Mouse (Mus musculus) MEL (cell line): Measurements from ENCODE around the gene Tbc1d10c. TPM values are rescaled to one million over a fixed set of nuclear protein-coding genes. Genes with fewer than 3 reads are reported as not detected.

Source experiments
- DNase-seq: peaks from one replicate; pipeline ENCODE4 v3.0.0; 2011; ENCODE audit warnings: low read depth, low spot score
- H3K27ac ChIP-seq: 2 replicates; pipeline ENCODE4 v1.5.1; 2012; ENCODE audit warnings: low read depth, mild to moderate bottlenecking, control low read depth, low read length, moderate library complexity; ENCODE audit not compliant: control insufficient read depth
- H3K27me3 ChIP-seq, 2 experiments: fragments of 150-350 bp in 1 of 2; sonication (generic) in 1 of 2; 2 replicates each; pipeline ENCODE4 v1.6.1; 2012; ENCODE audit warnings: low read length in 2 of 2, mild to moderate bottlenecking in 2 of 2, improper control_type of control experiment in 1 of 2, moderate library complexity in 1 of 2; ENCODE audit not compliant: insufficient read depth in 2 of 2, control insufficient read depth in 1 of 2
- H3K36me3 ChIP-seq, 2 experiments: 2 replicates each; pipeline ENCODE4 v1.6.1; 2012 to 2014; ENCODE audit warnings: low read length in 2 of 2, improper control_type of control experiment in 1 of 2, inconsistent platforms in 1 of 2, mild to moderate bottlenecking in 1 of 2; ENCODE audit not compliant: insufficient read depth in 2 of 2, control insufficient read depth in 1 of 2
- H3K4me1 ChIP-seq, 2 experiments: fragments of 150-350 bp in 1 of 2; sonication (generic) in 1 of 2; 2 replicates each; pipeline ENCODE4 v1.6.1; 2012; ENCODE audit warnings: low read length in 2 of 2, improper control_type of control experiment in 1 of 2, mild to moderate bottlenecking in 1 of 2; ENCODE audit not compliant: insufficient read depth in 2 of 2, control insufficient read depth in 1 of 2
- H3K4me3 ChIP-seq, 2 experiments: fragments of 150-350 bp in 1 of 2; sonication (generic) in 1 of 2; 2 replicates each; pipeline ENCODE4 v1.5.1; 2012; ENCODE audit warnings: low read depth in 2 of 2, low read length in 2 of 2, mild to moderate bottlenecking in 2 of 2, moderate library complexity in 2 of 2, control low read depth in 1 of 2, improper control_type of control experiment in 1 of 2; ENCODE audit not compliant: control insufficient read depth in 1 of 2, insufficient read depth in 1 of 2
- H3K79me2 ChIP-seq: 2 replicates; pipeline ENCODE4 v1.6.1; 2012; ENCODE audit warnings: mild to moderate bottlenecking, low read length, moderate library complexity; ENCODE audit not compliant: control insufficient read depth, poor library complexity, insufficient read depth
- H3K9ac ChIP-seq: 2 replicates; pipeline ENCODE4 v1.6.1; 2012; ENCODE audit warnings: low read depth, mild to moderate bottlenecking, control low read depth, low read length, moderate library complexity; ENCODE audit not compliant: control insufficient read depth, poor library complexity, severe bottlenecking
- H3K9me3 ChIP-seq: fragments of 150-350 bp; sonication (generic); replicated peaks from 2 replicates; pipeline ENCODE4 v1.6.1; 2012; ENCODE audit warnings: mild to moderate bottlenecking, low read length, improper control_type of control experiment, moderate library complexity; ENCODE audit not compliant: insufficient read depth
- CHD2 ChIP-seq: IDR thresholded peaks from 2 replicates; pipeline ENCODE4 v1.6.1; 2011; ENCODE audit warnings: low read length, improper control_type of control experiment
- CTCF ChIP-seq, 3 experiments: IDR thresholded peaks in 2 of 3; conservative IDR thresholded peaks in 1 of 3; 2 replicates each; pipeline ENCODE4 v1.5.1; 2011 to 2012; ENCODE audit warnings: low read length in 3 of 3, low read depth in 2 of 3, mild to moderate bottlenecking in 2 of 3, improper control_type of control experiment in 1 of 3, inconsistent platforms in 1 of 3, mixed read lengths in 1 of 3, moderate library complexity in 1 of 3; ENCODE audit not compliant: control insufficient read depth in 1 of 3, insufficient read depth in 1 of 3, poor library complexity in 1 of 3, severe bottlenecking in 1 of 3
- EP300 ChIP-seq, 2 experiments: IDR thresholded peaks; 2 replicates each; pipeline ENCODE4 v1.6.1; 2011; ENCODE audit warnings: improper control_type of control experiment in 2 of 2, low read length in 2 of 2, low read depth in 1 of 2, mild to moderate bottlenecking in 1 of 2
- GATA1 ChIP-seq: IDR thresholded peaks from 2 replicates; pipeline ENCODE4 v1.6.1; 2011; ENCODE audit warnings: low read depth, low read length, improper control_type of control experiment
- HCFC1 ChIP-seq: IDR thresholded peaks from 2 replicates; pipeline ENCODE4 v1.6.1; 2012; ENCODE audit warnings: low read depth, mild to moderate bottlenecking, inconsistent platforms, low read length, improper control_type of control experiment, moderate library complexity
- JUND ChIP-seq: IDR thresholded peaks from 2 replicates; pipeline ENCODE4 v1.6.1; 2011; ENCODE audit warnings: low read depth, mild to moderate bottlenecking, improper control_type of control experiment, low read length
- MAX ChIP-seq: IDR thresholded peaks from 2 replicates; pipeline ENCODE4 v1.6.1; 2011; ENCODE audit warnings: low read length, improper control_type of control experiment
- MAZ ChIP-seq: IDR thresholded peaks from 2 replicates; pipeline ENCODE4 v1.6.1; 2012; ENCODE audit warnings: low read depth, mild to moderate bottlenecking, inconsistent platforms, low read length, improper control_type of control experiment
- MEF2A ChIP-seq: IDR thresholded peaks from 2 replicates; pipeline ENCODE4 v1.6.1; 2014; ENCODE audit warnings: low read depth, mild to moderate bottlenecking, inconsistent platforms, low read length, improper control_type of control experiment; ENCODE audit not compliant: poor library complexity, insufficient replicate concordance, severe bottlenecking; ENCODE audit errors: extremely low read depth
- MYB ChIP-seq: IDR thresholded peaks from 2 replicates; pipeline ENCODE4 v1.6.1; 2011; ENCODE audit warnings: mild to moderate bottlenecking, low read depth, low read length, improper control_type of control experiment
- MYC ChIP-seq: IDR thresholded peaks from 2 replicates; pipeline ENCODE4 v1.6.1; 2011; ENCODE audit warnings: low read depth, mild to moderate bottlenecking, low read length, improper control_type of control experiment, moderate library complexity
- NRF1 ChIP-seq: IDR thresholded peaks from 2 replicates; pipeline ENCODE4 v1.6.1; 2014; ENCODE audit warnings: low read depth, mild to moderate bottlenecking, inconsistent platforms, low read length, improper control_type of control experiment, moderate library complexity; ENCODE audit not compliant: poor library complexity, insufficient read depth, severe bottlenecking
- POLR2A ChIP-seq, 2 experiments: IDR thresholded peaks; 2 replicates each; pipeline ENCODE4 v1.6.1; 2011 to 2012; ENCODE audit warnings: low read length in 2 of 2, mild to moderate bottlenecking in 2 of 2, control low read depth in 1 of 2, improper control_type of control experiment in 1 of 2, low read depth in 1 of 2, moderate library complexity in 1 of 2; ENCODE audit not compliant: control insufficient read depth in 1 of 2, insufficient read depth in 1 of 2, poor library complexity in 1 of 2
- POLR2AphosphoS2 ChIP-seq: IDR thresholded peaks from 2 replicates; pipeline ENCODE4 v1.6.1; 2011; ENCODE audit warnings: low read length, improper control_type of control experiment
- POLR2AphosphoS5 ChIP-seq: IDR thresholded peaks from 2 replicates; pipeline ENCODE4 v1.6.1; 2012; ENCODE audit warnings: low read depth, borderline replicate concordance, mild to moderate bottlenecking, inconsistent platforms, low read length, moderate library complexity, mixed read lengths
- SIN3A ChIP-seq: IDR thresholded peaks from 2 replicates; pipeline ENCODE4 v1.6.1; 2012; ENCODE audit warnings: low read length, improper control_type of control experiment, inconsistent platforms
- SMC3 ChIP-seq: IDR thresholded peaks from 2 replicates; pipeline ENCODE4 v1.6.1; 2011; ENCODE audit warnings: low read depth, low read length, improper control_type of control experiment
- TBP ChIP-seq: IDR thresholded peaks from 2 replicates; pipeline ENCODE4 v1.8.0; 2011; ENCODE audit warnings: low read depth, low read length, improper control_type of control experiment
- TCF12 ChIP-seq: IDR thresholded peaks from 2 replicates; pipeline ENCODE4 v1.6.1; 2014; ENCODE audit warnings: low read depth, mild to moderate bottlenecking, inconsistent platforms, low read length, improper control_type of control experiment, moderate library complexity
- USF2 ChIP-seq, 2 experiments: IDR thresholded peaks; 2 replicates each; pipeline ENCODE4 v1.6.1; 2011 to 2012; ENCODE audit warnings: improper control_type of control experiment in 2 of 2, low read length in 2 of 2, borderline replicate concordance in 1 of 2, inconsistent platforms in 1 of 2, low read depth in 1 of 2, mild to moderate bottlenecking in 1 of 2; ENCODE audit not compliant: insufficient read depth in 1 of 2
- polyA plus RNA-seq, 2 experiments: library from polyadenylated mRNA; stranded (reverse) in 1 of 2; unstranded in 1 of 2; fragments of >175 nt in 1 of 2; fragments of >200 nt in 1 of 2; gene quantifications; 2 replicates each; pipeline versions ENCODE4 v1.2.1 to v1.2.4; 2012; ENCODE audit warnings: low replicate concordance in 2 of 2, low read depth in 1 of 2; ENCODE audit not compliant: insufficient read length in 2 of 2, insufficient read depth in 1 of 2, missing spikeins in 1 of 2
- total RNA-seq: library from RNA; depleted of rRNA; stranded (reverse); fragments of 300-350 nt; gene quantifications from 2 replicates; pipeline ENCODE4 v1.2.3, GENCODE M21; 2012

Tbc1d10c gene
- total and polyA plus RNA-seq, 3 experiments: 14.0 to 15.5 TPM; not detected in 1

GRCm38 (mm10) chr19:4227446-4227845 lies 36.4 kb upstream of the Tbc1d10c start:
- Histone ChIP-seq H3K9ac (peak overlapping the region; percentile 35; the same call in 1 of the 2 replicates), H3K27me3 (no peaks in the 10 kb centered on the region), H3K79me2 (peaks cover 2% of the 10 kb centered on the region; the same call in 1 of the 2 replicates), H3K4me1 (peaks cover 4 to 31% of the 10 kb centered on the region in 2 experiments), H3K36me3 (peaks cover 0 to 12% of the 10 kb centered on the region in 2 experiments; a peak in 2 of 4 replicates), H3K9me3 (no peaks in the 10 kb centered on the region), H3K4me3 (no peak overlapping the region), H3K27ac (no peak overlapping the region)
- TF ChIP-seq SIN3A: no peak
- no peak for TF ChIP-seq POLR2AphosphoS5
- TF ChIP-seq JUND: no peak
- TF ChIP-seq MAZ: no peak
- TF ChIP-seq SMC3: no peak
- no peak for TF ChIP-seq TBP
- TF ChIP-seq POLR2A (IDR thresholded peaks at IDR 0.05; ENCODE audit: control insufficient read depth in 1 of 2, insufficient read depth in 1 of 2, low read depth in 1 of 2, low read length in 2 of 2, poor library complexity in 1 of 2): no peak
- no peak for TF ChIP-seq HCFC1
- TF ChIP-seq TCF12: no peak
- TF ChIP-seq CTCF (IDR thresholded peaks at IDR 0.05 in 2 of 3, conservative IDR thresholded peaks at IDR 0.05 in 1 of 3; ENCODE audit: control insufficient read depth in 1 of 3, insufficient read depth in 1 of 3, low read depth in 2 of 3, low read length in 3 of 3, poor library complexity in 1 of 3, severe bottlenecking in 1 of 3): no peak
- TF ChIP-seq POLR2AphosphoS2: no peak
- TF ChIP-seq MEF2A: no peak
- no peak for TF ChIP-seq GATA1
- DNase-seq: no peak

- no peak overlapping the region for H3K27ac ChIP-seq
- H3K9me3 ChIP-seq: no peaks in the 10 kb centered on the region
- no peak overlapping the region for H3K9ac ChIP-seq
- H3K4me1 ChIP-seq: peaks cover 8 to 34% of the 10 kb centered on the region in 2 experiments
- no peak for DNase-seq
- H3K79me2 ChIP-seq: no peaks in the 10 kb centered on the region
- no peak for TF ChIP-seq MYB
- TF ChIP-seq EP300 (IDR thresholded peaks at IDR 0.05; ENCODE audit: low read depth in 1 of 2, low read length in 2 of 2): no peak
- TF ChIP-seq SMC3: no peak
- TF ChIP-seq CHD2: no peak
- TF ChIP-seq USF2 (IDR thresholded peaks at IDR 0.05; ENCODE audit: borderline replicate concordance in 1 of 2, insufficient read depth in 1 of 2, low read depth in 1 of 2, low read length in 2 of 2): no peak
- no peak for TF ChIP-seq HCFC1
- TF ChIP-seq MYC: no peak
- TF ChIP-seq NRF1: no peak
- no peak for TF ChIP-seq MAX
- peaks cover 0 to 17% of the 10 kb centered on the region in 2 experiments; a peak in 2 of 4 replicates for H3K36me3 ChIP-seq
- no peak overlapping the region for H3K4me3 ChIP-seq
- H3K27me3 ChIP-seq: no peaks in the 10 kb centered on the region
These were observed 35.7 kb upstream of the Tbc1d10c start for GRCm38 (mm10) chr19:4226779-4227178.
